Mouse (Mus musculus): Measurements from ENCODE around the gene Npas1. TPM values are rescaled to one million over a fixed set of nuclear protein-coding genes. Genes with fewer than 3 reads are reported as not detected.
A peak's percentile ranks its signal among the peaks of the same experiment; 100 is the strongest.

Gene Npas1
- polyA plus RNA-seq, 1 experiment from 2014 or later, result 0.16 TPM

DNA sequence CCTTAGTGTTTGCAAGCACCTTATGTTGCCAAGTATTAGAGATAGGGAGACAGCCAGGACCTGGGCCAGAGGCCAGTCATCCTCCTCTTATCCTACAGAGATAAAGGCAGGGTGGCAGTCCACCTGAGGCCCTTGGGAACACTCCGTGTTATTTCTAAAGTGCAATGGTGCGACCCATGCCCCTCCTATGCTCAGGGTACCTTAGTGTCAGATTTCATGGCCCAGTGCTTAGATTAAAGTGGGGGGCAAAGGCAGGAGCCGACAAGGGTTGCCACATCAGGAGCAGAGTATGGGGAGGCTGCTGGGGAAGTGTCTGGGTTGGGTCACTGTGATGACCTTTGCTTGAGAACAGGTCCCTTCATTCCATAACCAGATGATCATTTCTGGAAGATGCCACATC, 18.7 kb upstream of the Npas1 start:
- Histone ChIP-seq H3K4me3 (replicated peaks) (no peak overlapping the region), H3K36me3 (peaks cover 29% of the 10 kb centered on the region), H3K4me1 (replicated peaks) (no peaks in the 10 kb centered on the region), H3K27ac (no peak overlapping the region), H3K27me3 (no peaks in the 10 kb centered on the region), H3K9me3 (replicated peaks) (no peaks in the 10 kb centered on the region), H3K4me2 (no peak overlapping the region), H3K9ac (no peak overlapping the region)
- DNase-seq (no peak), ATAC-seq (ENCODE audit: low read depth) (no peak)
- WGBS (ENCODE audit: insufficient replicate concordance), result 69% methylated on average over 3 of the region's 3 CpGs

DNA sequence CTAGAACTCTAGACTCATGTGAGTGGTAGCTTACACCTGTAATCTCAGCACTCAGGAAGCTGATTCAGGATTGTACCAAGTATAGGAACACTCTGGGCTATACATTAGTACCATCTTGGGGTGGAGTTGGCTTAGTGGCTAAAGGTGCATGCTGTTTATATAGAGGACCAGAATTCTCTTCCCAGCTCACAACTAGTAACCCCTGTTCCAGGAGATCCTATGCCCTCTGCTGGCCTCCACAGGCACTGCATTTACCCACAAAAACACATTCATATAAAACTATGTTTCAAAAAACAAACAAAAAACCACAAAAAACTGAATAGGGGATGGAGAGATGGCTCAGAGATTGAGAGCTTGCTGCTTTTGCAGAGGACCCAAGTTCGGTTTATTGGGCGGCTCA, 15.8 kb upstream of the Npas1 start:
- no peaks in the 10 kb centered on the region for H3K9me3 ChIP-seq (replicated peaks)
- no peak for ATAC-seq (ENCODE audit: low read depth)
- H3K27ac ChIP-seq, result no peak overlapping the region
- no peak overlapping the region for H3K4me3 ChIP-seq (replicated peaks)
- WGBS (ENCODE audit: insufficient replicate concordance), result 38% methylated on average over 2 of the region's 2 CpGs
- peaks cover 27% of the 10 kb centered on the region for H3K36me3 ChIP-seq
- H3K4me1 ChIP-seq (replicated peaks), result no peaks in the 10 kb centered on the region
- H3K4me2 ChIP-seq, result no peak overlapping the region
- H3K9ac ChIP-seq, result no peak overlapping the region
- H3K27me3 ChIP-seq, result no peaks in the 10 kb centered on the region
- DNase-seq, result no peak

DNA sequence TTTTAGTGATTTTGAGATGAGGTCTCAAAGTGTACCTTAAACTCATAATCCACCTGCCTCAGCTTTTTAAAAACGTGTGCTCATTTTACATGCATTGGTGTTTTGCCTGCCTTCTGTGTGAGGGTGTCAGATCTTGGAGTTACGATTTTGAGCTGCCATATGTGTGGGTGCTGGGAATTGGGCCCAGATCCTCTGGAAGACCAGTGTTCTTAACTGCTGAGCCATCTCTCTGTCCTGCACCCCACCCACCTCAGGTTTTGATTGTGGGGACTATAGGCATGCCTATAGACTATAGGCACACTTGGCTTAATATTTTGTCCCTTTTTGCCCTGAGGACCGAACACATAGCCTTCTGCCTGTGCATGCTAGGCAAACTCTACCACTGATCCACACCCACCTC, 14.7 kb upstream of the Npas1 start:
- Histone ChIP-seq H3K4me2 (no peak overlapping the region), H3K9ac (no peak overlapping the region), H3K4me1 (replicated peaks) (no peaks in the 10 kb centered on the region), H3K27ac (no peak overlapping the region), H3K36me3 (peaks cover 16% of the 10 kb centered on the region), H3K4me3 (replicated peaks) (no peak overlapping the region), H3K9me3 (replicated peaks) (no peaks in the 10 kb centered on the region), H3K27me3 (no peaks in the 10 kb centered on the region)
- no peak for ATAC-seq (ENCODE audit: low read depth)
- DNase-seq, result no peak
- WGBS (ENCODE audit: insufficient replicate concordance), result 52% methylated on average over 3 of the region's 3 CpGs

- ATAC-seq (ENCODE audit: low read depth) (no peak), DNase-seq (peak; percentile 39)
- WGBS (ENCODE audit: insufficient replicate concordance), result 31% methylated on average over 3 of the region's 3 CpGs
- Histone ChIP-seq H3K4me2 (no peak overlapping the region), H3K4me1 (replicated peaks) (no peaks in the 10 kb centered on the region), H3K27me3 (no peaks in the 10 kb centered on the region), H3K27ac (no peak overlapping the region), H3K9me3 (replicated peaks) (no peaks in the 10 kb centered on the region), H3K4me3 (replicated peaks) (no peak overlapping the region), H3K36me3 (peaks cover 11% of the 10 kb centered on the region), H3K9ac (no peak overlapping the region)
Observed at GRCm38 (mm10) chr7:16491759-16492158, 14.2 kb upstream of the Npas1 start.

DNA sequence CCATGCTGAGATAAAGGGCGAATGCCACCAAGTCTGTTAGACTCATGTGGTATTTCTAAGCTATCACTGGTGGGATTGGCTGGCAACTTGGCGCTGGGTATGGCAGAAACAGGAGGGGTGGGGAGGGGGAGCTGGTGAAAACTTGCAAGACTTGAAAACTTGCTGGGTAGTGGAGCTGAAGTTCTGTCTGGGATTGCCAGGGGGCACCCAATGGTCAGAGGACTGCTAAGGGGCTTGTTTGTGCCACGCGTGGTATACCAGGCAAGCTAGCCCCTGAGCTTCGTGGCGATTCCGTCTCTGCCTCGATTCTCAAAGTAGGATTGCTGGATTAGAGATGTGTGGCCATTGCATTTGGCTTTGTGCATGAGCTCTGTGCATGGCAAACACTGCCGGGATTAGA, 12.4 kb upstream of the Npas1 start:
- Histone ChIP-seq H3K4me3 (replicated peaks) (no peak overlapping the region), H3K27ac (no peak overlapping the region), H3K4me2 (no peak overlapping the region), H3K4me1 (replicated peaks) (no peaks in the 10 kb centered on the region), H3K27me3 (no peaks in the 10 kb centered on the region), H3K9ac (no peak overlapping the region), H3K36me3 (no peaks in the 10 kb centered on the region), H3K9me3 (replicated peaks) (no peaks in the 10 kb centered on the region)
- peak; percentile 22 for DNase-seq
- 72% methylated on average over 9 of the region's 9 CpGs for WGBS (ENCODE audit: insufficient replicate concordance)
- ATAC-seq (ENCODE audit: low read depth), result no peak

GRCm38 (mm10) chr7:16488816-16489215, 11.3 kb upstream of the Npas1 start:
- no peak overlapping the region for H3K4me2 ChIP-seq
- no peak for DNase-seq
- no peak overlapping the region for H3K4me3 ChIP-seq (replicated peaks)
- no peak overlapping the region for H3K9ac ChIP-seq
- H3K27me3 ChIP-seq, result no peaks in the 10 kb centered on the region
- no peaks in the 10 kb centered on the region for H3K4me1 ChIP-seq (replicated peaks)
- no peaks in the 10 kb centered on the region for H3K9me3 ChIP-seq (replicated peaks)
- no peaks in the 10 kb centered on the region for H3K36me3 ChIP-seq
- ATAC-seq (ENCODE audit: low read depth), result no peak
- no peak overlapping the region for H3K27ac ChIP-seq

DNA sequence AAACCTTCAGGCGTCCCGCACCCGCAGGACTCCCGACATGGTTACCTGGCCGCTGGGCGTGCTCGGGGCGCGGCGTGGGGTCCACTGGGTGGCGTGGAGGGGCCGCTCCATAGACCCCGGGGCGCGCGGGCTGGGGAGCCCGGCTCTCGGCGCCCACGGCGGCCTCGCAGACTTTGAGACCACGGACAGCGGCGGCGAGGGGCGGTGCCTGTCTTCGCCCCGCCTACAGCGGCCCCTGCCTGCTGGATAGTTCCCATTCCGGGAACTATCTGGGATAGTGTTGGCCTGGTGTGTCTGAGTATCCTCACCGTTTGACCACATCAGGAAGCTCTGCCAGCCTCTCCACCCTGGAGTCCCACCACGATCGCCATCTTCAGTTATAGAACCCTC, 933 bp downstream of the Npas1 start:
- Histone ChIP-seq H3K9me3 (replicated peaks) (no peaks in the 10 kb centered on the region), H3K4me2 (peak overlapping the region; percentile 56), H3K4me3 (replicated peaks) (peak overlapping the region; percentile 28), H3K4me1 (replicated peaks) (peaks cover 23% of the 10 kb centered on the region), H3K27me3 (peaks cover 67% of the 10 kb centered on the region), H3K9ac (no peak overlapping the region), H3K36me3 (no peaks in the 10 kb centered on the region), H3K27ac (no peak overlapping the region)
- 3% methylated on average over 34 of the region's 34 CpGs for WGBS (ENCODE audit: insufficient replicate concordance)
- ATAC-seq (ENCODE audit: low read depth) (no peak), DNase-seq (no peak)

GRCm38 (mm10) chr7:16475764-16476599, 1.5 kb downstream of the Npas1 start:
- Histone ChIP-seq H3K36me3 (no peaks in the 10 kb centered on the region), H3K9me3 (replicated peaks) (no peaks in the 10 kb centered on the region), H3K4me2 (peak overlapping the region; percentile 56), H3K9ac (no peak overlapping the region), H3K27ac (no peak overlapping the region), H3K4me3 (replicated peaks) (peak overlapping the region; percentile 28), H3K4me1 (replicated peaks) (peaks cover 23% of the 10 kb centered on the region), H3K27me3 (peaks cover 73% of the 10 kb centered on the region)
- peak; percentile 23; the same call in 1 of the 2 replicates for ATAC-seq (ENCODE audit: low read depth)
- DNase-seq, result no peak
- 3% methylated on average over 58 of the region's 59 CpGs for WGBS (ENCODE audit: insufficient replicate concordance)

DNA sequence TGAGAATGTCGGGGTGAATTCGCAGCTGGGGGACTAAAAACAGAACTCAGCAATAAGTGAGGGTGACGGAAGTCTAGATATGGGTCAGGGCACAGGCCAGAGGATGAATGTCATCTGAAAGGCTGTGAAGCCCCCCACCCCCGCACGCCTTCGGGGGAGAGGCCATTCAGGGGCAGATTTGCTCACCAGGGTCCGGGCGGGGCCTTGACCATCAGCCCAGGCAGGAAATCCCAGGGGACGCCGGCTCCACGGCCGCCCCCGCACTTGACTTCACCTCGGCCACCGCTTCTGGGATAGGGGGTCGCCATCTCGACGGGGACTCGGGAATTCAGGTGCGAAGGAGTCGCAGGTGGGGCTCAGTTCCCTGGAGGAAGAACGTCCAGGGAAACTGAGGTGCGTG, 2.2 kb downstream of the Npas1 start:
- no peaks in the 10 kb centered on the region for H3K9me3 ChIP-seq (replicated peaks)
- no peak overlapping the region for H3K27ac ChIP-seq
- 5% methylated on average over 23 of the region's 23 CpGs for WGBS (ENCODE audit: insufficient replicate concordance)
- ATAC-seq (ENCODE audit: low read depth), result no peak
- no peaks in the 10 kb centered on the region for H3K36me3 ChIP-seq
- no peak overlapping the region for H3K4me2 ChIP-seq
- peak overlapping the region; percentile 16 for H3K4me3 ChIP-seq (replicated peaks)
- H3K9ac ChIP-seq, result no peak overlapping the region
- peaks cover 78% of the 10 kb centered on the region for H3K27me3 ChIP-seq
- no peak for DNase-seq
- peaks cover 23% of the 10 kb centered on the region for H3K4me1 ChIP-seq (replicated peaks)

GRCm38 (mm10) chr7:16474445-16474844, 3.1 kb downstream of the Npas1 start:
- Histone ChIP-seq H3K4me2 (peak overlapping the region; percentile 46), H3K9ac (no peak overlapping the region), H3K4me3 (replicated peaks) (peak overlapping the region; percentile 27), H3K36me3 (no peaks in the 10 kb centered on the region), H3K9me3 (replicated peaks) (no peaks in the 10 kb centered on the region), H3K27me3 (peaks cover 86% of the 10 kb centered on the region), H3K4me1 (replicated peaks) (peaks cover 23% of the 10 kb centered on the region), H3K27ac (no peak overlapping the region)
- DNase-seq (no peak), ATAC-seq (ENCODE audit: low read depth) (no peak)
- WGBS (ENCODE audit: insufficient replicate concordance), result 6% methylated on average over 33 of the region's 33 CpGs

- peaks cover 23% of the 10 kb centered on the region for H3K4me1 ChIP-seq (replicated peaks)
- WGBS (ENCODE audit: insufficient replicate concordance), result 58% methylated on average over 8 of the region's 8 CpGs
- H3K4me3 ChIP-seq (replicated peaks), result no peak overlapping the region
- no peak for DNase-seq
- H3K4me2 ChIP-seq, result no peak overlapping the region
- no peaks in the 10 kb centered on the region for H3K36me3 ChIP-seq
- H3K27me3 ChIP-seq, result peaks cover 92% of the 10 kb centered on the region
- no peaks in the 10 kb centered on the region for H3K9me3 ChIP-seq (replicated peaks)
- ATAC-seq (ENCODE audit: low read depth), result no peak
- no peak overlapping the region for H3K9ac ChIP-seq
- H3K27ac ChIP-seq, result no peak overlapping the region
Observed at GRCm38 (mm10) chr7:16473847-16474246, 3.7 kb downstream of the Npas1 start.

DNA sequence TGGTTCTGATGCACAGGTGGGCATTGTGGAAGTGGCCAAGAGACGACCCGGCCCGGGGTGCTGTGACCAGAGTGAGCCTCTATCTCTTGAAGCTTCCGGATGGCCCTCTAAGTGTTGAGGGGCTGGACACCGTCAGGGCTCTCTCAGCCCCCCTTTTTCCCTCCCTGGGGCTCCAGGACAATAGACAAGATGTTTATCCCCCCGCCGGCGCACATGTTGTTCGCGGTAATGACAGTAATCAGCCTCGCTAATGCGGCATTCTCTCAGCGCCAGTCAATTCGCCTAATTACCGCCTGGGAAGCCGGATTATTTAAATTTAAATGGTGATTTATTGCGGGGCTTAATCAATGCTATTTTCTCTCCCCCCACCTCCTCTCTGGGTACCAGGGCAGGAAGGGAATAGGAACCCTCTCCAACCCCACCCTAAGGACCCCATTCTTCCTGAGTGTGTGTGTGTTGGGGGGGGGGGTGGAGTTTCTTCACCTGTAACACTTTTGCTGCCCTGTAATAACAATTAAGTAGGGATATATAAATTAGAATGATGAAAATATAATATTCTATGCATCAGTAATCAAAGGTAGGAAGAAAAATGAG, 5.3 kb downstream of the Npas1 start:
- peaks cover 23% of the 10 kb centered on the region for H3K4me1 ChIP-seq (replicated peaks)
- no peak overlapping the region for H3K9ac ChIP-seq
- peaks cover 94% of the 10 kb centered on the region for H3K27me3 ChIP-seq
- no peak overlapping the region for H3K4me3 ChIP-seq (replicated peaks)
- no peaks in the 10 kb centered on the region for H3K36me3 ChIP-seq
- 18% methylated on average over 17 of the region's 17 CpGs for WGBS (ENCODE audit: insufficient replicate concordance)
- no peak overlapping the region for H3K4me2 ChIP-seq
- ATAC-seq (ENCODE audit: low read depth), result no peak
- DNase-seq, result no peak
- no peaks in the 10 kb centered on the region for H3K9me3 ChIP-seq (replicated peaks)
- no peak overlapping the region for H3K27ac ChIP-seq

Measured in liver, embryonic 13.5 days (tissue).